16 mouse cellular contexts compared by ENCODE assay signal in genomic region chr3:121874576-121874975, GRCm38 (mm10). TPM values are rescaled to one million over a fixed set of nuclear protein-coding genes. Genes with fewer than 3 reads are reported as not detected.
A peak's percentile ranks its signal among the peaks of the same experiment; 100 is the strongest.
DNase-seq lines count a peak whose midpoint lies in the region; TF ChIP-seq lines count a peak whose summit lies in the region.
"Had no signal": no experiment of that assay in that cellular context is flagged by ENCODE, and none has a peak within 500 bp of the region (broad histone marks: within the 10 kb centered on the region; RNA-seq: fewer than 3 reads in every experiment).

No protein-coding gene starts in this region.

- intact Hi-C loops in heart, postnatal 10 days (cut with DNase I), result loop anchor here (10.0 kb wide), 1 partner anchor 330 kb away; no protein-coding TSS in a partner anchor

- no peaks in the 10 kb centered on the region for H3K79me2 ChIP-seq in MEL (ENCODE audit: control insufficient read depth, insufficient read depth, low read length, poor library complexity)

- no peak overlapping the region for H3K9ac ChIP-seq in MEL (ENCODE audit: control insufficient read depth, low read depth, low read length, poor library complexity, severe bottlenecking)
- H3K9ac ChIP-seq: embryonic facial prominence, embryonic 12.5 days; forebrain, embryonic 15.5 days had no signal

- peaks cover 0 to 2% of the 10 kb centered on the region in 2 experiments; a peak in 1 of 4 replicates for H3K27me3 ChIP-seq in MEL (ENCODE audit: control insufficient read depth in 1 of 2, insufficient read depth in 2 of 2, low read length in 2 of 2)
- H3K27me3 ChIP-seq: embryonic facial prominence, embryonic 12.5 days; forebrain, embryonic 15.5 days had no signal

- no peaks in the 10 kb centered on the region for H3K9me3 ChIP-seq in MEL (replicated peaks; ENCODE audit: insufficient read depth, low read length)
- H3K9me3 ChIP-seq: embryonic facial prominence, embryonic 12.5 days; forebrain, embryonic 15.5 days had no signal

- no peak for TF ChIP-seq CTCF in MEL (IDR thresholded peaks at IDR 0.05 in 2 of 3, conservative IDR thresholded peaks at IDR 0.05 in 1 of 3; ENCODE audit: control insufficient read depth in 1 of 3, insufficient read depth in 1 of 3, low read depth in 2 of 3, low read length in 3 of 3, poor library complexity in 1 of 3, severe bottlenecking in 1 of 3)

- peak; percentile 86 for DNase-seq in kidney, adult 9 months
- no peak for DNase-seq in kidney, postnatal 10 days
- DNase-seq in MEL (ENCODE audit: low read depth, low spot score), result peak; percentile 23
- DNase-seq in adrenal gland, postnatal 25 days, result peak; percentile 31
- DNase-seq in kidney, postnatal 36 days, result peak; percentile 63 to 86
- no peak for DNase-seq in gastrocnemius, postnatal 25 days
- DNase-seq in heart, postnatal 10 days, result no peak
- DNase-seq in left cerebral cortex, adult 18-20 months (ENCODE audit: low spot score in 2 of 2), result no peak
- DNase-seq: cerebellum, adult 18-20 months; gastrocnemius, postnatal 14 days; left cerebral cortex, postnatal 4 days; thymus, postnatal 14 days had no signal

- no peak overlapping the region for H3K4me3 ChIP-seq in MEL (ENCODE audit: control insufficient read depth in 1 of 2, insufficient read depth in 1 of 2, low read depth in 2 of 2, low read length in 2 of 2)
- H3K4me3 ChIP-seq: embryonic facial prominence, embryonic 12.5 days; forebrain, embryonic 15.5 days; myocyte had no signal

- TF ChIP-seq RAD21 in MEL (IDR thresholded peaks at IDR 0.05; ENCODE audit: low read depth, low read length), result no peak

- no peaks in the 10 kb centered on the region for H3K36me3 ChIP-seq in MEL (ENCODE audit: control insufficient read depth in 1 of 2, insufficient read depth in 2 of 2, low read length in 2 of 2)
- H3K36me3 ChIP-seq: embryonic facial prominence, embryonic 12.5 days; forebrain, embryonic 15.5 days had no signal

- TF ChIP-seq EP300 in MEL (IDR thresholded peaks at IDR 0.05; ENCODE audit: low read depth in 1 of 2, low read length in 2 of 2), result no peak

- no peaks in the 10 kb centered on the region for H3K4me1 ChIP-seq in MEL (ENCODE audit: control insufficient read depth in 1 of 2, insufficient read depth in 2 of 2, low read length in 2 of 2)
- H3K4me1 ChIP-seq: embryonic facial prominence, embryonic 12.5 days had no signal

- H3K27ac ChIP-seq in MEL (ENCODE audit: control insufficient read depth, low read depth, low read length), result no peak overlapping the region
- H3K27ac ChIP-seq: embryonic facial prominence, embryonic 12.5 days; forebrain, embryonic 15.5 days; kidney, postnatal 0 days had no signal

- TF ChIP-seq POLR2A in MEL (IDR thresholded peaks at IDR 0.05; ENCODE audit: control insufficient read depth in 1 of 2, insufficient read depth in 1 of 2, low read depth in 1 of 2, low read length in 2 of 2, poor library complexity in 1 of 2), result no peak

TF ChIP-seq in MEL, 35 proteins besides CTCF, POLR2A, EP300 and RAD21:
- TF ChIP-seq ETS1 (IDR thresholded peaks at IDR 0.05; ENCODE audit: low read depth, low read length), result no peak
- no peak for TF ChIP-seq NELFE (IDR thresholded peaks at IDR 0.05; ENCODE audit: low read depth, low read length)
- TF ChIP-seq JUND (IDR thresholded peaks at IDR 0.05; ENCODE audit: low read depth, low read length), result no peak
- no peak for TF ChIP-seq MXI1 (IDR thresholded peaks at IDR 0.05; ENCODE audit: low read depth, low read length)
- no peak for TF ChIP-seq HCFC1 (IDR thresholded peaks at IDR 0.05; ENCODE audit: low read depth, low read length)
- no peak for TF ChIP-seq UBTF (IDR thresholded peaks at IDR 0.05; ENCODE audit: borderline replicate concordance, insufficient read depth, low read depth, low read length)
- TF ChIP-seq E2F4 (IDR thresholded peaks at IDR 0.05; ENCODE audit: borderline replicate concordance, low read depth, low read length), result no peak
- no peak for TF ChIP-seq MAZ (IDR thresholded peaks at IDR 0.05; ENCODE audit: low read depth, low read length)
- no peak for TF ChIP-seq POLR2AphosphoS5 (IDR thresholded peaks at IDR 0.05; ENCODE audit: borderline replicate concordance, low read depth, low read length)
- no peak for TF ChIP-seq SIN3A (IDR thresholded peaks at IDR 0.05; ENCODE audit: low read length)
- TF ChIP-seq USF1 (IDR thresholded peaks at IDR 0.05; ENCODE audit: low read depth, low read length), result no peak
- no peak for TF ChIP-seq ZKSCAN1 (IDR thresholded peaks at IDR 0.05; ENCODE audit: low read depth, low read length)
- TF ChIP-seq BHLHE40 (IDR thresholded peaks at IDR 0.05; ENCODE audit: borderline replicate concordance, low read depth, low read length), result no peak
- no peak for TF ChIP-seq MEF2A (IDR thresholded peaks at IDR 0.05; ENCODE audit: extremely low read depth, insufficient replicate concordance, low read depth, low read length, poor library complexity, severe bottlenecking)
- no peak for TF ChIP-seq CHD1 (IDR thresholded peaks at IDR 0.05; ENCODE audit: low read depth, low read length)
- TF ChIP-seq ZC3H11A (IDR thresholded peaks at IDR 0.05; ENCODE audit: low read depth, low read length), result no peak
- no peak for TF ChIP-seq ZMIZ1 (IDR thresholded peaks at IDR 0.05; ENCODE audit: low read depth, low read length)

RNA-seq across cellular contexts. Expression of gene Abcd3, which starts 59.5 kb away (rescaled TPM):
- 14.8 and 22.2 TPM in 2 replicates for total RNA-seq in MEL (2012; rRNA removed)
- 10 to 100 TPM; 29.9 to 61.4 TPM for polyA plus RNA-seq in MEL (2012; ENCODE audit: insufficient read depth in 1 of 2, insufficient read length in 2 of 2, low read depth in 1 of 2, low replicate concordance in 2 of 2, missing spikeins in 1 of 2)
- 98.6 and 99.7 TPM in 2 replicates for total RNA-seq in adrenal gland, postnatal 25 days (2021)
- 10 to 100 TPM; 40.1 to 42.3 TPM for total RNA-seq in gastrocnemius, postnatal 25 days (2021)
- total RNA-seq in heart, postnatal 10 days (2021), result 10 to 100 TPM; 79.9 to 90.2 TPM
- total RNA-seq in left cerebral cortex, adult 18-20 months (2021), result 10 to 100 TPM; 47.4 to 48.7 TPM

Comparison
In these comparisons a context has a peak if more than half of its experiments do, and no peak if none do; other contexts are left out.
1. DNase-seq: peak in kidney, adult 9 months (single experiment), MEL (single experiment), adrenal gland, postnatal 25 days (single experiment) and kidney, postnatal 36 days (2 of 2); none in kidney, postnatal 10 days (single experiment), gastrocnemius, postnatal 25 days (single experiment), heart, postnatal 10 days (0 of 2) and left cerebral cortex, adult 18-20 months (0 of 2).